Mouse (Mus musculus): Measurements from ENCODE around the gene Tctex1d1.

Tctex1d1 gene

GRCm38 (mm10) chr4:102989391-102989790 lies 11.0 kb downstream of the Tctex1d1 start:
- no peak for DNase-seq

GRCm38 (mm10) chr4:102990016-102990415 lies 11.6 kb downstream of the Tctex1d1 start:
- no peak for DNase-seq

GRCm38 (mm10) chr4:102990595-102991340 lies 12.4 kb downstream of the Tctex1d1 start:
- DNase-seq = no peak

GRCm38 (mm10) chr4:102991685-102992084 lies 13.3 kb downstream of the Tctex1d1 start:
- DNase-seq = no peak

- no peak for DNase-seq
Observed at GRCm38 (mm10) chr4:103004681-103005080, 26.3 kb downstream of the Tctex1d1 start.

GRCm38 (mm10) chr4:103005190-103005945 lies 27.0 kb downstream of the Tctex1d1 start:
- no peak for DNase-seq

- DNase-seq = no peak
Observed at GRCm38 (mm10) chr4:103006266-103006665, 27.9 kb downstream of the Tctex1d1 start.

GRCm38 (mm10) chr4:103006943-103007418 lies 28.6 kb downstream of the Tctex1d1 start:
- no peak for DNase-seq

GRCm38 (mm10) chr4:103010734-103011133 lies 32.3 kb downstream of the Tctex1d1 start:
- no peak for DNase-seq

- DNase-seq = no peak
Observed at GRCm38 (mm10) chr4:103011823-103012222, 33.4 kb downstream of the Tctex1d1 start.

- no peak for DNase-seq
Observed at GRCm38 (mm10) chr4:103013490-103013889, 35.1 kb downstream of the Tctex1d1 start.

GRCm38 (mm10) chr4:103026621-103027020 lies 48.2 kb downstream of the Tctex1d1 start, which contains the start of gene Insl5:
Gene Insl5 (minus strand): TSS chr4:103026842.
- DNase-seq = no peak

GRCm38 (mm10) chr4:103027745-103028144 lies 49.3 kb downstream of the Tctex1d1 start:
- no peak for DNase-seq

GRCm38 (mm10) chr4:103028177-103029088 lies 50.0 kb downstream of the Tctex1d1 start:
- DNase-seq = no peak

GRCm38 (mm10) chr4:103039103-103039837 lies 60.9 kb downstream of the Tctex1d1 start:
- no peak for DNase-seq

- DNase-seq = no peak
Observed at GRCm38 (mm10) chr4:103039838-103040191, 61.4 kb downstream of the Tctex1d1 start.

GRCm38 (mm10) chr4:103042997-103043396 lies 64.6 kb downstream of the Tctex1d1 start:
- peak; percentile 5 for DNase-seq

- no peak for DNase-seq
Observed at GRCm38 (mm10) chr4:103048046-103048445, 69.6 kb downstream of the Tctex1d1 start.
